Mouse (Mus musculus) gastrocnemius, adult 18-20 months (tissue): ENCODE measurements around the gene Acp4. TPM values are rescaled to one million over a fixed set of nuclear protein-coding genes. Genes with fewer than 3 reads are reported as not detected.
"Not testable (repeated sequence)": the region's sequence is repeated elsewhere in the genome, so short reads cannot be mapped to it uniquely, and the experiment has no call there.

Experiments used
- DNase-seq: peaks from one replicate; pipeline ENCODE4 v3.0.0; 2021; ENCODE audit warnings: low spot score
- total RNA-seq, 2 experiments: library from RNA; stranded (reverse); gene quantifications; 2 replicates each; pipeline ENCODE4 v1.2.3; 2021

Acp4 gene
- total RNA-seq, 2 experiments from 2014 or later: not detected

- DNase-seq: peak; percentile 94
Measured at GRCm38 (mm10) chr7:44262791-44263643, 5.8 kb upstream of the Acp4 start.

DNA sequence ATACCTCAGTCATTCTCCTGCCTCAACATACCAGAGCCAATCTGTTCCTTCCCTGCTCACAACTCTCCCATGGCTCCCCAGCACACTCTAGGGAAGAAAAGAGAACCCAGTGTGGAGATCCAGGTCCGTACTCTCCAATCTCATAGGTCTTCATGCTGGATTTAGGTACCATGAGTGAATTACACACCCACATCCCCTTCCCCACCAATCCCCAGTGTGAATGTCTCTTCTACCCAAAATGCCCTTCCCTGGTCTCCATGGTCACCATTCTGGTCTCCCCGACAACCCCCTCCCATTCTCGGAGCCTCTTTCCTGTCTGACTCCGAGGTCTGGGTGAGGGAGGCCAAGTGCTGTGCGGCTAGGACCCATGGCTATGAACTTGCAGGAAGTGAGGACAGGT lies 4.0 kb upstream of the Acp4 start, which contains the start of gene Gm15517:
TSS of gene Gm15517 (plus strand) at position 301 of the 400 bp plus-strand sequence.
- no peak for DNase-seq

DNA sequence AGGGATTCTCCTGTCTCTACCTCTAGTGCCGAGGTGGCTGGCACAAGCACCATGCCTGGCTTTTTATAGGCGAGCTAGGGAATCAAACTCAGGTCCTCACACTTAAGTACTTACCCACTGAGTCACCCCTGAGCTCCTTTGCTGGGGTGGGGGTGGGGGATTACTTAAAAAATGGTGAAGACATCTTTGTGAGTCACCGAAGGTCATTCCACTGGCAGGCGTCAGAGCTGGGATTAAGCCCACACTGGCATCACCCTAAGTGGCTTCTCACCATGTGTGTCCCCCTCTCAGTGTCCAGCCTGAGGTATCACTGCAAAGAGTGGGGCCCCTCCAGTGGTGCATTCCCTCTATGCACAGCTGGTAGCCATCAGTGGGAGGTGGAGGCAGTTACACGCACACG lies 3.2 kb upstream of the Acp4 start:
- DNase-seq: no peak

- no peak for DNase-seq
Measured at GRCm38 (mm10) chr7:44254930-44255329, 2.2 kb downstream of the Acp4 start.

DNA sequence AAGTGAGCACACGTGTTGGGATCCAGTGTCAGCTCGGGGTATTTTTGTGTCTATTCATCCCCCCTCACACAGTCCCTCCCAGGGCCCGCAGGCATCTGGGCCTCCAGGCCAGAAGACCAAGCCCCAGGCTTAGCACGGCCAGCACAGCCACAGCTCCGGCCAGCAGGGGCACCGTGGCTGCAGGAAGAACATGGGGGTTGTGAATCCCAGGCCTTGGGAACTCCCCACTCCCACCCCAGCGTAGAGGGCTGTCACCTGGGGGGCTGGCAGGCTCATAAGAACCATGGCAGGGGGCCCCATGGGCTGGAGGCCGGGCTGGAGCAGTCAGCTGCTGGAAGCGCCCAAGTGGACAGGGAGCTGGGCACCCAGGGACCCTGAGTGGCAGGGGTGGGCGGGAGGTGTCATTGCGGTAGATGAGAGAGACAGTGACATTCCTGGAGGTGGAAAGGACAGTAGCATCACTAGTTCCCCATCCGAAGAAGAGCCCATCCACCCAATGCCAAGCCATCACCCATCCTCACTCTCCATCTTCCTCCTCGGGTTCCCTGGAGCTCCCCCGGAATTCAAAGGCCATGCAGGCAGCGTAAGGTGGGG lies 4.1 kb downstream of the Acp4 start:
- no peak for DNase-seq

DNA sequence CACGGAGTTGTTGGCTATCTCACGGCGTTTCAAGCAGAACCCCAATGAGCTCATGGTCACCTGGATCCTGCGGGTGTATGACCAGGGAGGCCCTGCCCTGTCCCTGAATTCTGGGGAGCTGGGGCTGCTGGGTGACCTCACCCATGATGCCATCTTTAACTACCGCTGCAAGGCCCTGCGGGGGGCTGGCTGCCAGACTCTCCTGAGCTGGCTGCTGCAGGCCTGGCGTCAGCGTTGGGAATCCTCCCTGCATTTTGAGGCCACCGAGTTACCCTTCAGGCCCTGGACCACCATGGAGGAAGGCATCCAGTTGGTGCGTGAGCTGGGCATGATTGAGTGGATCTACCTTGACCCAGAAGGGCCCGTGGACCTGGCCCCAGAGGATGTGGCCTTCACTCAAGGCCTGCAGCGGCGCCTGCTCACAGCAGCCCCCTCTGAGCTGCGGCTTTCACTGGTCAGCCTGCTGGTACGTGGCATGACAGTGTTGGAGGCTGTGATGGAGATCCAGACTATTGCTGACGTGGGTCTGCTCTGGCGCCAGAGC lies 6.4 kb downstream of the Acp4 start:
- DNase-seq: not testable (repeated sequence)

DNA sequence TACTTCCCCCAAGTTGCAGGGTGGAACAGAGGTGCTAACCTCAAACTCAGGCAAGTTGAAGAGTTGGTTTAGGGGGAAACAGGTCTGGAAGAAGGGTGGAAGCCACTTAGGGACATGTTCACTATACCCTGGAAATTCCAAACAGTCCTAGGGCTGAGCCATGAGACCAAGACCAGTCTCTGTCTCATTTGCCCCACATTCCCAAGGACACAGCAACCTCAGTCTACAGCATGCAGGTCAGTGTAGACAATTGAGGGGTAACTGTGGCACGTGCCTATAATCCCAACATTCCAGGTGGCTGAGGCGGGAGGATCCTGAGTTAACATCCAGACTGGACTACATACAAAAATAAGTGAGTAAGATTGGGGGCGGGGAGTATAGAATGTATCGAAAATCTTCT lies 7.9 kb downstream of the Acp4 start:
- no peak for DNase-seq

DNA sequence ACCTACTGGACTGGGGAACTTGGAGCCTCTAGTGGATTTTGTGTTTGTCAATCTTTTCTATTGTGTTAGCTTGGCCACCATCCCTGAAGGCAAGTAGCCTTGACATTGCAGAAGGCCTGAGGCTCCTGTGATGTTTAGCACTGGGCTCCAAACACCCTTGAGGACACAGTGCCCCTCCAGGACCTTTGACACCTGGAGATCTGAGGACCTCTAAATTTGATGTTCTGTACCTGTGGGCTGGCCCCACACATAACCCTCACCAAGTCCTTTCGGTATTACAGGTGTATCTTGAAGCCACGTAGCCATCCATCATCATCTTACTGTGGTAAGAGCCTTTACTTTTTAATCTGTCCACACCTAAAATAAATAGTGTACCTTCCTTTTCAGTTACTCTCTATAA lies 9.2 kb downstream of the Acp4 start:
- DNase-seq: no peak

DNA sequence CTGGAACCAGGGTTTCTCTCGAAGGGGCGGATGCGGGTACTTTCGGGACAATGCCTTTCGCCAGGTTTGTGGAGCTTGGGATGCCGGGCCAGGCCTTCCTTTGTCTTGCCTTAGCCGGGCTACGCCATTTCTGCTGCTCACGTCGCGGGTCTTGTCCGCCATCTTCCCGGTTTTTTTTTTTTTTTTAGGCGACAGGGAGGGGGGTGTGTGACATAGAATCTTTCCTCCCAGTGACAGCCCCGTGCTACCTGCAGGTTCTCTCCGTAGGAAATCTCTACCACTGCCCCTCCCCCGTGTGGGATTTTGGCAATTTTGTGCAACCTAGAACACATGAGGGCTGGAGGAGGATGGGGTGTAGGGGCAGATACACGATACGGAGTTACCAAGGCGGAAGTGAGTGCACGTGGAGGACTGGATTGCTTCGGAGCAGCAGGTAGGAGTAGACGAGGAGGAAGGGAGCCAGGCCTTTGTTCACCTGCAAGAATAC lies 10.2 kb downstream of the Acp4 start:
- peak; percentile 9 for DNase-seq

GRCm38 (mm10) chr7:44246055-44246983 lies 10.9 kb downstream of the Acp4 start, which contains the start of the genes 1700028J19Rik and 2410002F23Rik:
Gene 1700028J19Rik (minus strand): TSS chr7:44246695.
Gene 2410002F23Rik (plus strand): TSS chr7:44246722.
- peak; percentile 92 for DNase-seq

DNA sequence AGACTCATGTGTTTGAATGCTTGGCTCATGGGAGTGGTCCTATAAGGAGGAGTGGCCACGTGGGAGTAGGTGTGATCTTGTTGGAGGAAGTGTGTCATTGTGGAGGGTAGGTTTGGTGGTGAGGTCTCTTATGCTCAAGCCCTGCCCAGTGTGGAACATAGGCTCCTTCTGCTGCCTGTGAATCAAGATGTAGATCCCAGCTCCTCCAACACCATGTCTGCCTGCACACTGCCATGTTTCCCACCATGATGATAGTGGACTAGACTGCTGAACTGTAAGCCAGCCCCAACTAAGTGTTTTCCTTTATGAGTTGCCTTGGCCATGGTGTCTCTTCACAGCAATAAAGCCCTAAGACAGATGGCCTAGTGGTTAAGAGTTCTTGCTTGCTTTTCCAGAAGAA lies 13.1 kb downstream of the Acp4 start:
- no peak for DNase-seq

- DNase-seq: no peak
Measured at GRCm38 (mm10) chr7:44241163-44241562, 16.0 kb downstream of the Acp4 start.

- DNase-seq: no peak
Measured at GRCm38 (mm10) chr7:44240712-44241111, 16.5 kb downstream of the Acp4 start.

GRCm38 (mm10) chr7:44239913-44240312 lies 17.3 kb downstream of the Acp4 start:
- DNase-seq: no peak

DNA sequence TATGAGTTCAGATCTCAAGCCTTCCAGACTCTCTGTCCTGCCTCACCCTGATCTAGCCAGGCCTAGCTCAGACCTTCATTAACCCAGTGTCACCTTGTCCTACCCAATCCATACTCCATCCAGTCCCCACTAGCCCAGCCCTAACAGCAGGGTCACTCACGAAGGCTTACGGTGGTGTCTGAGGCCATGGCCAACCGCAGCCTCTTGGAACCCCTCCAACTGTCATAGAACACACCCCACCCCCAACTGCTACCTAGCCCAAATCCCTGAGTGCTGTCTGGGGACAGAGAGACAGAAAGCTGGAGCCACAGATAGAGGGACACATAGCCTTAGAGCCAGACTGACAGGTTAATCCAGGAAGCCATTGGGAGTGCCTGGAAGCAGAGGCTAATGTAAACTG lies 21.3 kb downstream of the Acp4 start, which contains the start of gene Gm36864:
TSS of gene Gm36864 (plus strand) at position 269 of the 400 bp plus-strand sequence.
- DNase-seq: no peak

GRCm38 (mm10) chr7:44225076-44225475 lies 32.1 kb downstream of the Acp4 start, which contains the start of gene Klk1:
Gene Klk1 (plus strand): TSS chr7:44225360.
- DNase-seq: no peak

GRCm38 (mm10) chr7:44222335-44222734 lies 34.8 kb downstream of the Acp4 start:
- DNase-seq: not testable (repeated sequence)

GRCm38 (mm10) chr7:44221601-44222000 lies 35.6 kb downstream of the Acp4 start:
- DNase-seq: not testable (repeated sequence)

- no peak for DNase-seq
Measured at GRCm38 (mm10) chr7:44215645-44216044, 41.5 kb downstream of the Acp4 start, which contains the start of gene Klk1b5. Gene Klk1b5 (plus strand): TSS chr7:44215945.

- DNase-seq: no peak
Measured at GRCm38 (mm10) chr7:44208307-44208706, 48.9 kb downstream of the Acp4 start.

DNA sequence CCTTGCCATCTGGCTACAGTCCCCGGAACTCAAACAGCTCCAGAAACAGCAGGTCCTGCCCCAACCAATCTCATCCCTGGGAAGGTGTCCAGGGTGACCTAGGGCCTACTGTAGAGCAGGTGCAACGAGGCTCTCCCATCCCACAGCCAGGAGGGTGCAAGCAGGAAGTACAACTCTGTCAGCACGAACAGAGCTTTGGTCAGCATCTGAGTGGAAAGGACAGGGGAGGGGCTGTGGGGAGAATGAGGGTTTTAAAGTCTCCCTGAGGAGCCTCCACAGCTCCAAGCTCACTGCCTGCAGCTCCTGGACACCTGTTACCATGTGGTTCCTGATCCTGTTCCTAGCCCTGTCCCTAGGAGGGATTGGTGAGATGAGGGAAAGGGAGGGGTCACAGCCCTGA lies 50.0 kb downstream of the Acp4 start, which contains the start of gene Klk1b4:
TSS of gene Klk1b4 (plus strand) at position 301 of the 400 bp plus-strand sequence.
- DNase-seq: not testable (repeated sequence)
